Mouse (Mus musculus) stomach, embryonic 14.5 days (tissue): ENCODE results near the gene Casp7. TPM values are rescaled to one million over a fixed set of nuclear protein-coding genes. Genes with fewer than 3 reads are reported as not detected.

Experiments used
- ATAC-seq: fragments of 200-750 bp; cut with Nextera tagmentation; 2 replicates; pipeline ENCODE4 v1.8.0; 2017; ENCODE audit warnings: low read depth, moderate TSS enrichment; ENCODE audit not compliant: insufficient number of reproducible peaks, insufficient read depth, low FRiP score
- H3K27ac ChIP-seq: fragments of 300-500 bp; sonication (generic); 2 replicates; pipeline ENCODE4 v1.5.1; 2014; ENCODE audit warnings: mild to moderate bottlenecking, low read length, moderate library complexity, mixed read lengths
- H3K27me3 ChIP-seq: fragments of 300-500 bp; sonication (generic); 2 replicates; pipeline ENCODE4 v1.6.1; 2014; ENCODE audit warnings: low read length, control low read depth, mixed read lengths; ENCODE audit not compliant: control insufficient read depth, insufficient read depth
- H3K36me3 ChIP-seq: fragments of 300-500 bp; sonication (generic); 2 replicates; pipeline ENCODE4 v1.6.1; 2014; ENCODE audit warnings: mild to moderate bottlenecking, control low read depth, low read length, moderate library complexity, mixed read lengths; ENCODE audit not compliant: control insufficient read depth, insufficient read depth
- H3K4me1 ChIP-seq: fragments of 300-500 bp; sonication (generic); 2 replicates; pipeline ENCODE4 v1.6.1; 2014; ENCODE audit warnings: low read length, control low read depth, mixed read lengths; ENCODE audit not compliant: control insufficient read depth, insufficient read depth
- H3K4me2 ChIP-seq: fragments of 300-500 bp; sonication (generic); replicated peaks from 2 replicates; pipeline ENCODE4 v1.6.1; 2014; ENCODE audit warnings: low read depth, low read length, control low read depth
- H3K4me3 ChIP-seq: fragments of 300-500 bp; sonication (generic); 2 replicates; pipeline ENCODE4 v1.5.1; 2014; ENCODE audit warnings: low read depth, low read length, control low read depth
- H3K9ac ChIP-seq: fragments of 300-500 bp; sonication (generic); replicated peaks from 2 replicates; pipeline ENCODE4 v1.6.1; 2014; ENCODE audit warnings: low read depth, mild to moderate bottlenecking, control low read depth, low read length, moderate library complexity, mixed read lengths
- H3K9me3 ChIP-seq: fragments of 300-500 bp; sonication (generic); 2 replicates; pipeline ENCODE4 v1.6.1; 2016; ENCODE audit warnings: low read depth, low read length, control low read depth; ENCODE audit not compliant: control insufficient read depth
- WGBS: fragments of 180-500 bp; shearing (Covaris S2); extraction: QIAGEN DNeasy Blood & Tissue Kit; methylation state at CpG from one replicate; pipeline ENCODE4 v1.1.7; 2014; 5-methylcytosine and 5-hydroxymethylcytosine counted together
- polyA plus RNA-seq: library from polyadenylated mRNA; unstranded; fragments of >200 nt; fragmentation: Nextera tagmentation; extraction: Ambion mirVana; gene quantifications from 2 replicates; pipeline ENCODE4 v1.2.1, GENCODE M21; 2014

The Casp7 gene
- polyA plus RNA-seq, 1 experiment from 2014 or later = 31.3 TPM

GRCm38 (mm10) chr19:56474869-56475550 lies 78.1 kb downstream of the Casp7 start:
- Histone ChIP-seq H3K4me2 (0 out of 2 replicates have a peak overlapping the region, but pooled peaks have one; percentile 22), H3K4me3 (0 out of 2 replicates have a peak overlapping the region, but pooled peaks have one; percentile 6)
- ATAC-seq = 0 out of 2 replicates have a peak, but pooled peaks have one; percentile 28

DNA sequence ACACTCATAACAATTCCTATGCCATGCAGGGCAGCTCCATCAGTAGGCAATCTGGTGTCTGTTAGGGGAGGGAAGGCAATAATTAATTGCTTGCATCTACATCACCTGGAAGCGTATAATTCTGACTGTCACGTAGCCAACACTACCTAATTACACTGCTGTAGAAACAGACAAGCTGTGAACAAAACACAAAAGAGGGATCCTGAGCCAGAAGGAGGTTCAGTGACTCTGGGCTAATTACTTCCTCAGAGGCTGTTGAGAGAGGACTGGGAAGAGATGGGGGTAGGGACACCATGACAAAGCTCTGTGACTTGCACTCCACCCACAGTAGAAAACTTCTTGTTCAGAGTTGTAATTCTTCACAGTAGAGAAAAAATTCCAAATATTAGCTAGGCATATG lies 79.6 kb downstream of the Casp7 start:
- no peak overlapping the region for H3K4me3 ChIP-seq
- no peak overlapping the region for H3K9ac ChIP-seq
- H3K27ac ChIP-seq = no peak overlapping the region
- H3K4me1 ChIP-seq = no peaks in the 10 kb centered on the region
- no peaks in the 10 kb centered on the region for H3K36me3 ChIP-seq
- no peak overlapping the region for H3K4me2 ChIP-seq
- no peak for ATAC-seq
- 62% methylated on average over 2 of the region's 2 CpGs for WGBS
- no peaks in the 10 kb centered on the region for H3K9me3 ChIP-seq
- H3K27me3 ChIP-seq = no peaks in the 10 kb centered on the region

More at GRCm38 (mm10) chr19:56474869-56475550, 78.1 kb downstream of the Casp7 start:
- 57% methylated on average over 19 of the region's 19 CpGs for WGBS
- Histone ChIP-seq H3K4me1 (no peaks in the 10 kb centered on the region), H3K36me3 (no peaks in the 10 kb centered on the region), H3K27me3 (no peaks in the 10 kb centered on the region), H3K27ac (no peak overlapping the region), H3K9me3 (no peaks in the 10 kb centered on the region), H3K9ac (no peak overlapping the region)

DNA sequence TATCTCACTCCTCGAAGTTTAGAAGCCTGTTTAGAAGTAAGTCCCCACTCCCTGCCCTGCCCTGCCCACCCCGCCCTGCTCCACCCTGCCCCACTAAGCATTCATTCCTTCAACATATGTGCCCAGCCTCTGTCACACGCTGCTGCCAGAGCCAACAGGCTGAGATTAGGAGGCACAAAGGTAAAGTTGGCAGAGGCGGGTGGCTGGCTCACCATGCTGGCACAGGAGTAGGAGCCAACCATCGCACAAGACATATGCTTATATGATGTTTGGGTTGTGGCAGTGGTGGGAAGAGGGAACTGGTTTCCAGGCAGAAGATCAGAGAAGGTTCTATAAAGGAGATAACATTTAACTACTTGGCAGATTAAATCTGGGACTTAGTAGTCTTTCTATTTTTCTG lies 80.3 kb downstream of the Casp7 start:
- H3K36me3 ChIP-seq = no peaks in the 10 kb centered on the region

DNA sequence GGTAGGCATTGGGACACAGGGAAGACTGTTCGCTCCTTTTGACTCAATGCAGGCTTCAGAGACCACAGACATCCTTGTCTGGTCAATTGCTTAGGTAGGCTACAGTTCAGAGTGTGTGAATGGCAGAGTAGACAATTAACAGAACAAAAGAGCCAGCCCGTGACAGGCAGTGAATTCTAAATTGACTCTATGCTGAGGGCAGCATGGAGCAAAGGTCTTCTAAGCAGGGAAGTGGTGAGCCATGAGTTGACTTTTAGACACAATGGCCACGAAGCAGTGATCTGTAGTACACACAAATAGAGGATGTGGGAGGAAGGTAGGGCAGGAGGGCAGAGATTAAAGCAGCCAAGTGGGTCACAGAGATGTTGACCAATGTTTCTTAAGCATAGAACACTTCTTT lies 80.9 kb downstream of the Casp7 start:
- Histone ChIP-seq H3K27me3 (no peaks in the 10 kb centered on the region), H3K36me3 (no peaks in the 10 kb centered on the region), H3K27ac (no peak overlapping the region), H3K4me3 (no peak overlapping the region), H3K4me1 (no peaks in the 10 kb centered on the region), H3K9me3 (no peaks in the 10 kb centered on the region), H3K9ac (no peak overlapping the region), H3K4me2 (no peak overlapping the region)
- no peak for ATAC-seq
- WGBS = 74% methylated on average over 3 of the region's 3 CpGs

More for the DNA sequence above, 80.3 kb downstream of the Casp7 start:
- Histone ChIP-seq H3K4me1 (no peaks in the 10 kb centered on the region), H3K27me3 (no peaks in the 10 kb centered on the region), H3K9ac (no peak overlapping the region), H3K9me3 (no peaks in the 10 kb centered on the region), H3K4me2 (no peak overlapping the region), H3K27ac (no peak overlapping the region), H3K4me3 (no peak overlapping the region)
- ATAC-seq = no peak
- 82% methylated on average over 5 of the region's 5 CpGs for whole genome bisulfite sequencing

- Histone ChIP-seq H3K27me3 (no peaks in the 10 kb centered on the region), H3K9me3 (no peaks in the 10 kb centered on the region), H3K4me1 (0 out of 2 replicates have a peak, but pooled peaks cover 6% of the 10 kb centered on the region), H3K9ac (no peak overlapping the region), H3K4me2 (no peak overlapping the region), H3K36me3 (no peaks in the 10 kb centered on the region), H3K4me3 (no peak overlapping the region), H3K27ac (no peak overlapping the region)
- 85% methylated on average over 13 of the region's 13 CpGs for WGBS
- no peak for ATAC-seq
Observed at GRCm38 (mm10) chr19:56484630-56485375, 87.9 kb downstream of the Casp7 start.

- Histone ChIP-seq H3K36me3 (no peaks in the 10 kb centered on the region), H3K4me3 (no peak overlapping the region), H3K4me2 (no peak overlapping the region), H3K27me3 (no peaks in the 10 kb centered on the region), H3K9me3 (no peaks in the 10 kb centered on the region), H3K9ac (no peak overlapping the region), H3K4me1 (0 out of 2 replicates have a peak, but pooled peaks cover 6% of the 10 kb centered on the region), H3K27ac (no peak overlapping the region; the same call in 1 of the 2 replicates)
- WGBS = 46% methylated on average over 13 of the region's 13 CpGs
- no peak for ATAC-seq
Observed at GRCm38 (mm10) chr19:56485376-56486271, 88.7 kb downstream of the Casp7 start.

DNA sequence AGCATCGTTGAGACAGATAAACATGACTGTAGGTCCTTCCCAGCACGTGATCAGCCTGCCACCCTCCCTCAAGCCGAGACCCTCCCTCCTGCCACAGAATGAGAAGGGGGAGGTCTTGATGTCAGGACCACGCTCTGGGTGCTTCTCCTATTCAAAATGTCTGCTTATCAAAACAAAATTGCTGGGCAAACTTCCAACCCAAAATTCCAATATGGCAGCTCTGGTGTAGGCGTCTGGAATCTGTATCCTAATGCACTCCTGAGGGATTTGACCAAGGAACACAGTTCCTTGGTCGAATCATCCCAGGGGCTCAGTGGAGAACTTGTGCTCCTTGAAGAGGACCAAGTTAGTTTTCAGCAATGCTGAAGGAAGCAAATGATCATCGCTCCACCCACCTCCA lies 90.0 kb downstream of the Casp7 start:
- no peak for ATAC-seq
- Histone ChIP-seq H3K4me3 (no peak overlapping the region), H3K27me3 (no peaks in the 10 kb centered on the region), H3K9ac (no peak overlapping the region), H3K4me1 (0 out of 2 replicates have a peak, but pooled peaks cover 6% of the 10 kb centered on the region), H3K4me2 (no peak overlapping the region), H3K36me3 (no peaks in the 10 kb centered on the region), H3K27ac (no peak overlapping the region), H3K9me3 (no peaks in the 10 kb centered on the region)
- 71% methylated on average over 7 of the region's 7 CpGs for WGBS

DNA sequence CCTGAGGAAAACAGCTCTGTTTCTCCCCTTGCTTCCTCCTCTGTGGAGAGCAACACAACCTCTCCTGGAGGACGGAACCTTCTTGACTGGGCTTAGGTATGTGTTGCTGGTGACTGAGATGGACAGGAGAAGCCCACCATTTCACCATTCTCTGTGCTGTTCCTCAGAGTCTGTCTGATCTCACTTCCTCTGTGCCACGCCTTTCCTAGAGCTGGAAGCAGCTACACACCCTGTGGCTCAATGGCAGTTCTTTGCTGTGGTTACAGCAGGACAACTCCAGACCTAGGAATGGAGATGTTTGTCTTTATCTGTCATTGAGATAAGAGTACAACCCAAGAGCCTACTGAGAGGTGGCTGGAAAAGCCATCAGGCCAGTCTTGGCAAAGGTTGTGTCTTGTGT lies 90.4 kb downstream of the Casp7 start:
- Histone ChIP-seq H3K4me2 (no peak overlapping the region), H3K9ac (no peak overlapping the region), H3K4me1 (0 out of 2 replicates have a peak, but pooled peaks cover 6% of the 10 kb centered on the region), H3K27ac (no peak overlapping the region), H3K9me3 (no peaks in the 10 kb centered on the region), H3K36me3 (no peaks in the 10 kb centered on the region), H3K4me3 (no peak overlapping the region), H3K27me3 (no peaks in the 10 kb centered on the region)
- WGBS = 87% methylated on average over 2 of the region's 2 CpGs
- no peak for ATAC-seq
